Mouse (Mus musculus): ENCODE results near the gene Evx2.

The Evx2 gene

DNA sequence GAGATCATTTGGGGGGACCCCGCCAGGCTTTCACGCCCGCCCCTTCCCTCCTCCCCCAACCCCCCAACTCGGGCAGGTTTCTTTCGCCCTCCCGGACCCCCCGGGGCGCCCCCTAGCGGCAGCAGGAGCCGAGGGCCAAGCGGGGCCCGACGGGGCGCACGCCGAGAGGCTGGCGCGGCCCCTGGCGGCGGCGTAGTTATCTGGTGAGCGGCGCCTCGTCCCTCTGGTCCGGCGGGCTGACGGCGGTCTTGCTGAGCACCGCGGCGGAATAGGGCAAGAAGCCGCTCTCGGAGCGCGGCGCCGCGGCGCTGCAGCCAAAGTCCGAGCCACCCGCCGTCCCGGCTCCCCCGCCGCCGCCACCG is 4.0 kb downstream of the Evx2 start:
- in situ Hi-C loops (cut with MboI; ENCODE audit: unreplicated experiment in 2 of 2): loop anchor here in 1 of 2 experiments (25.0 kb wide), 1 partner anchor 1368 kb away; no protein-coding TSS in a partner anchor

DNA sequence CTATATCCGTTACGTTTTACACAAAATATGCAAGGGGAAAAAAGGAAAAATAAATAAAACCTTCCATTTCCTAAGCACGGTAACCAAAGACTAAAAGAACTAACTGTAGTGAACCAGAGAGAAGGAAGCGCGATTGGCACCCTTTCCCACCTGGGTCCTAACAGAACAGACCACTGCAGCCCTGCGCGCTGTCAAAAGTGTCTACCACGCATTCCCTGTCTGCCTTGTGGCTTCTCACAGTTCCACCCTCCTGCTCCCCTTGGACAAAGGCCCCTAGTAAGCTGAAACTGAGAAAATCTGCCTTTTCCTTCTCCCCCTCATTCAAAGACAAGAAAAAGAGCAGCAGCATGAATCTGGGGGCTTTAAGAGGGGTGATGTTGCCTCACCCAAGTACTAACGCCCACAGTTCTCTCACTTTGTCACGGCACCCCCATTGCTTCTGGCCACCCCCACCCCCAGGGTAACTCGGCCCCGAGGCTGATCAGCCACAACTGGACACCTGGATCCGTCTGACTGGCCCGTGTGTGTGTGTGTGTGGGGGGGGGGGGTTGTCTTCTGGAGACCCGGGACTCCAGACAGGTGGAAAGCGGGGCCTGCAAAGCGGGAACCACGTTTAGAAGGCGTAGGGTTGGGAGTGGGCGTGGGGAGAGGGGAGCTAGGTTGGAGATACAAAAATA is 4.5 kb downstream of the Evx2 start:
- in situ Hi-C loops (cut with MboI; ENCODE audit: unreplicated experiment in 2 of 2): loop anchor here in 1 of 2 experiments (25.0 kb wide), 1 partner anchor 1368 kb away; no protein-coding TSS in a partner anchor

DNA sequence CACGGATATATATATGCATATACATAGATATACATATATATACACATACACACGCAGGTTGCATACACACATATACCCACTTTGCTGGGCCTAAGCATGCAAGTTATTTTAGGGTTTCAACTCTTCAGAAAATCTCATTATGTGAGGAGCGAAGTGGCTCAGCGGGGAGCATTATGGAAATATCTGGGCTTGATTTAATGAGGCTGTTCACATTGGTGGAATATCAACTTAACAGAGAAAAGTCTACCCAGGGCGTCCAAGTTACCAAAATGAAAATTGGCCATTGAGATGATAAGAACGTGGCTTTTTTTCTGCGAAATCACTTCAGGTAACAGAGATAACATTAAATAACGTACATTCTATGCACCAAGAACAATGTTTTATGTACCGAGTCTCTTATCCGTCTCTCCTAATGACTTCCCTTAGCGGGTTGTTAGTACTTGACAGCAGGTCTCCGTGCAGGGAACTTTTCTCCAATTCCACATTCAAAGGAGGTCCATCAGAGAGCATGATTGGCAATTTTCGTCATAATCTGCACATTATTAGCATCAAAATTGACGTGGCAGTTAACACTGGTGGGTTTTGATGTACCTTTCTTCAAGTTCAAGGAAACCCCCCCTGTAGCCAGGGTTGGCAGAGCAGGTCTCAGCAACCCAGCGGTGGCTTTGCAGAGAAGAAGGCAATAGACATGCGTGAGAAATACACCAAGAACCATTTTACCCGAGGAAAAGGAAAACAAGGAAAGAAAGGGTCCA is 5.4 kb downstream of the Evx2 start:
- in situ Hi-C loops (cut with MboI; ENCODE audit: unreplicated experiment in 2 of 2): loop anchor here in 1 of 2 experiments (25.0 kb wide), 1 partner anchor 1367 kb away; no protein-coding TSS in a partner anchor

DNA sequence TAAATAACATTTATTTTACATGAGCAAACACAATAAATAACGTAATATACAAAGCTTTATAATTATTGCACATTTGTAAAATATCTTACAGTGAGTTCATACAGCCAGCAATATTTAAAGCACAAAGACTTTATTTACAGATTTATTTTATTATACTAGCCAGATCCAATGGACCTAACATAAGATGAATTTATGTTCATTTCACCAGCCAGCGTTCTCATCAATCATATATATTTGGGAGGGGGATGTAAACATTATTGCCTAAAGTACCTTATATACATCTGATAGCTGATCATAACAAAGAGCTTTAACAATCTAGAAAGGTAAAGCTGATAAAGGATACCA is 6.4 kb downstream of the Evx2 start:
- in situ Hi-C loops (cut with MboI; ENCODE audit: unreplicated experiment in 2 of 2): loop anchor here in 1 of 2 experiments (25.0 kb wide), 1 partner anchor 1366 kb away; no protein-coding TSS in a partner anchor

DNA sequence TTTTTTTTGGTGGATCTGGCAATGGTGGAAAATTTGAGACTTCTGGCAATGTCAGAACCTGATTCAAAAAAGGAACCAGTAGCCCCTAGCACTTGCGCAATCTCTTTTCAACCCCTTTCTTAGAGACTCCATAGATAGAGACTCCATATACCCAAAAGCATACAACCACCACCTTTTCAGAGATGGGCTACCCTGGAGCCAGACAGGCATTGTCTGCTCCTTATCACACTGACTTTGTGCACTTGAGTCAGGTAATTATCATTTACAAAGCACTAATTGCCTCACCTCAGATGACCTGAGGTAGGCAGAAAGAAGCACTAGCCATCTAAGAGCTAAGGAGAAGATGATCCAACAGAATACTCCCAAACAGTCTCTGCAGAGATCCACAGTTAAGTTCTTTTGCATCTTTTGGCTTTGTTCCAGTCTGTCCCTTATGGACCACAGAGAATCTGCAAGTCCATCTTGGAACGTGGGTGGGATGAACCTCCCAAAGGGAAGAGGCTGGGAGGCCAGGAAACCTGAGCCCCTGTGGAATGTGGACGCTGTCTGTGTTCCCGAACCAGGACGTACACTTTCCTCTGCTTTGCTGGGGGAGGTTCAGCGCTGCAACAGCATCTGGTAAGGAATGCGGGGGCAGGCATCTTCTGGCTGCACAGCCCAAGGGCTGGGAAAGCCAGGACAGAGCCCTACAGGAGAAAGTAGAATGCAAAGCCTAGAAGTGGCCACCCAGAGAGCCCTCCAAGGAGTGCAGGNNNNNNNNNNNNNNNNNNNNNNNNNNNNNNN is 12.1 kb downstream of the Evx2 start:
- in situ Hi-C loops (cut with MboI; ENCODE audit: unreplicated experiment in 2 of 2): no loop called here

DNA sequence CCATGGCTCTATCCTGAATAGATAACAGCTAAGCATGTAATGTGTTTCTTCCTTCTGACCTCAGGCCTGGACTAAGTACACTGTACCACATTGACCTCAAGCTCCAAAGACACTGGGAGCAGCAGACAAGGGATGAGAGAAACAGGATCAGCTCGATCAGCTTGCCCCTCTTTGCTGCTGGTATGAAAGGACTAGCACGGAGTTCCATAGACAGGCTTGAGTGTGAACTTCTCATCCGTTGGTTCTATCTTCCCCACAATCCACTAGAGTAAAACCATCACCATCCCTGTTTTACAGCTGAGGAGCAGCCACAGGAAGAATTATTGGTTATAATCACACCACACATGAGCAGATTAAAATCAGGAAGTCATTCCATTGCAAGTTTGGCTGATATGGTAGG is 13.7 kb downstream of the Evx2 start:
- in situ Hi-C loops (cut with MboI; ENCODE audit: unreplicated experiment in 2 of 2): no loop called here

DNA sequence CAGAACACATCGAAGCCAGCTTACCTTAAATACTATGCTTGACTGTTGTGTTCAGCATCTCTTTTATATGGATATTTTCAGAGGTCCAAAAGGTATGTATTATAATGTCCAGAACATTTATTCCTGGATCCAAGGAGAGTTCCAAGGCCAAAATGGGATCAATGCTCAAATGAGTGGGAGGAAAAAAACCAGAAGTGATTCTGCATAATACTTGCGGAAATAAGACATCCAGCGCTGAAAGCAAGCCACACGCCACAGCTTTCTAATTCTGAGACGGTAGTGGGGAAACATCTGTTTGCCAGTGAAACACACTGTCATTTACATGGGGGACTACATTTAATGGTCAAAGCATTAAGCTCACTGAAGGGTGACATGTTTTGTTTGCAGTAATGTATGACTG is 16.9 kb downstream of the Evx2 start:
- in situ Hi-C loops (cut with MboI; ENCODE audit: unreplicated experiment in 2 of 2): no loop called here

DNA sequence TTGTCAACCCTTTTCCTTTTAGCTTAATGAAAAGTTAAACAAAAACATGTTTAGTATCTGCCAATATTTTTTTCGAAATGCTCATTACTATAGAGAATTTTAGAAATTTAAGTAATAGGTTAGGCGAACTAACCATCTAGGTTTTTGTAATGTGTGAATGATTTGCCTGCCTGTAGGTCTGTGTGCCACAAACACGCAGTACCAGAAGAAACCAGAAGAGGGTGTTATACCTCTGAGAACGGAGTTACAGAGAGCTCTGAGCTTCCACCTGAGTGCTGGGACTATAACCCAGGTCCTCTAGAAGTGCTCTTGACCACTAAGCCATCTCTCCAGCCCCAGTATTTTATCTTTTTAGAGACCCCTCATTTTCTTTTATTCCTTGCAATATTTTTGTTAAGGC is 23.9 kb downstream of the Evx2 start:
- in situ Hi-C loops (cut with MboI; ENCODE audit: unreplicated experiment in 2 of 2): no loop called here

DNA sequence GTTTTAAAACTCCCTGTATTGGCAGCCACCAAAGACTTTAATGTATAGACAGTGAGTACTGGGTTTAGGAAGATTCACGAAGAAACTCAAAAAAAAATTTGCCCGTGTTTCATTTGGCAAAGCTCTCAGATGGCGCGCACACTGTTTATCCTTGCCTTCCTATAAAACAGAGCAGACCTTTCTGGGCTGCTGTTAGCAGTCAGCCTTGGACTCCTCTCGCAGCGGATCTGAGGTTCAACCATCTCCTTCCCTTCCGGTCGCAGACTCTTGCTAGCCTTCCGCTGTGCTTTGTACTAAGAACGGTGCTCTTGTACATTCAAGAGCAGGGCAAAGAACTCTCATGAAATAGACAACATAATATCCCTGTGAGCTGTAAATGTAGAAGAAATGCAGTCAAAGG is 39.0 kb downstream of the Evx2 start:
- in situ Hi-C loops (cut with MboI; ENCODE audit: unreplicated experiment in 2 of 2): no loop called here

DNA sequence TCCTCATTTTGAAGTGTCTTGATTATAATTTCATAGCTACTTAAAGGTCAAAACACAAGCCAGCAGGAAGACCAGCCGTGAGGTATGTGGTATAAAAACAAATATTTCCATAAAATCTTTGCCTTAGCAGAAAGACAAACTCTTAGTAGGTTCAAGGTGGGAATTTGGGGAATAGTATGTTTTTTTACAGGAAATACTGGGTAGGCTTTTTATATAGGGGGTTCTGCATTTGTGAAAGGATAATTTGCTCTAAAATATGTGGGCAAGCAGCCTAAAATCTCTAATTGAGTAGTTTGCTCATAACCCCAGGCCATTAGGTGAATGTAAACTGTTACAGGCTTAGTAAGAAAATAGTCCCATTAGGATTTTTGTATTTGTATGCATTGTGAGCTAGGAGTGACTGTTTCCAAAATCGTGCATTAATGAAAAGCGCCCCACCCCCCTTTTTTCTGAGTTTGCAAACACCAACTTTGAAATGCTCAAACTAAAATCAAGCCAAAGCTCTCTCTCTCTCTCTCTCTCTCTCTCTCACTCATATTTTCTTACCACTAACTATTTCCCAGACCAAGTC is 39.6 kb downstream of the Evx2 start:
- in situ Hi-C loops (cut with MboI; ENCODE audit: unreplicated experiment in 2 of 2): no loop called here

DNA sequence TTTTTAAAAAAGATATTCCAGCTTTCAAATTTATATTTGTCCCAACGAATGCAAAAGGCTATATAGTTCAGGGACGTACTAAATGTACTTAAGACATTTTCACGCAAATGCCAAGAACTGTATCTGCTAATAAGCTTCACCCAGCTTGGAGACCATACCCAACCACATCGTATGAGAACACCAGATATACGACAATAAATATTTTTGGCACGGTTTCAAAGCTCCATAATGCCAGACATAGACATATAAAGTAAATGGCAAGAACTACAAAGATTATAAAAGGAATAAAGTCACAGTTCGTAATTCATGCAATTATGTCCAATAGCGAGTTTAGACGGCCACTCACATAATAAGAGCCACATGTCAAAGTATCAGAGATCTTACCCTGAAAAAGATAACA is 41.7 kb downstream of the Evx2 start:
- in situ Hi-C loops (cut with MboI; ENCODE audit: unreplicated experiment in 2 of 2): no loop called here

DNA sequence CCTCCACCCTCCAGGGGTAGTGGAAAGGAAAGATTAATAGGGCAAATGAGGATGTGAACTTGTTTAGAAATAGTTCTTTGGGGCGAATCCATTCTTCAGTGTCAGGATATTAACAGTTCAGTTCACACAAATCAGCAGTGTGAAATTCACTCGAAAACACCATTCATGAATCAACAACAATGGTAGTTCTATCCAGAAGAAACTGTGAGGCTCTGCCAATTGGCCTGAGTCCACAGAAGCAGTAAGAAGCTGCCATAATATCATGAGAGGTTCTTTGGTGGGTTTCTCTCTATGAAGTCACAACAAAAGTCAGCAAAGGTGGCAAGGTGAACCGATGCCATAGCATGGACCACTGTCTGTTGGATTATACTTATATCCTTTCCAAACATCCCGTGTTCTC is 48.0 kb downstream of the Evx2 start:
- in situ Hi-C loops (cut with MboI; ENCODE audit: unreplicated experiment in 2 of 2): no loop called here

DNA sequence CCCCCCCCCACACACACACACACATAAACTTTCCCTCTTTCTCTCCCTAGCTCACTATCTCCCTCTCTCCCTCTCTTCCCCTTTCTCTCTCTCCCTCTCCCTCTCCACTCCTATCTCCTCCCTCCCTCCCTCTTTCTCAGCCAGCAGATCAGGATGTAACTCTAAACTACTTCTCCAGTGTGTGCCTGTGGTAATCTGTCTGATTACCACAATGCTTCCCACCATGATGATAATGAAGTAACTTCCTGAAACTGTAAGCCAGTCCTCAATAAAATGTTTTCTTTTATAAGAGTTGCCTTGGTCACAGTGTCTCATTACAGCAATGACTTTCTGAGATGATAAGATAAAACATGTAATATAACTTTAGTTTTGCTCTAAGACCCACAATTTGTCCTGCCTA is 50.0 kb downstream of the Evx2 start:
- in situ Hi-C loops (cut with MboI; ENCODE audit: unreplicated experiment in 2 of 2): no loop called here

DNA sequence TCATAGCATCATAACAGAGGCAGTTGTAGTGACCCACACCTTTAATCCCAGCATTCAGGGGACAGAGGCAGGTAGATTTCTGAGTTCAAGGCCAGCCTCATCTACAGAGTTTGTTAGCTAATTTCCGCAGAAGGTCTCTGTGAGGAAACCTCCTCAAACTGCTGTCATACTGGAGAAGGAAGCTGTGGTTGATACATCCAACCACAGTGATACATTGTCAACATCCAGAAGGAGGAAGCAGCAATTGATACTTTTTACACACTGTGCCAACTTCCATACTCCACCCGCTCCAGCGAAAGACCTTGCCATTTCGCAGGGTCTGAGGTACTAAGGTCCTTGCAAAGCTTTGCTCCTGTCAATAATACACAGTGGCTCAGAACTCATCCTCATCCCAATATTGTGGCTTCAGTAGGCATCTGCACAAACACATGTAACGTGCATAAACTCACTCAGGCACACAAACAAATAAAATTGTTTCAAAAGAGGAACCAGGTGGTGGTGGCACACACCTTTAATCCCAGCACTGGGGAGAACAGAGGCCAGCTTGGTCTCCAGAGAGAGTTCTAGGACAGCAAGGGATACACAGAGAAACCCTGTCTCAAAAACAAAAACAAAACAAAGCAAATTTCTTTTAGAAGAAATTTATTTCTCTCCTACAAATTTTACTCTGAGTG is 53.1 kb downstream of the Evx2 start:
- in situ Hi-C loops (cut with MboI; ENCODE audit: unreplicated experiment in 2 of 2): no loop called here

DNA sequence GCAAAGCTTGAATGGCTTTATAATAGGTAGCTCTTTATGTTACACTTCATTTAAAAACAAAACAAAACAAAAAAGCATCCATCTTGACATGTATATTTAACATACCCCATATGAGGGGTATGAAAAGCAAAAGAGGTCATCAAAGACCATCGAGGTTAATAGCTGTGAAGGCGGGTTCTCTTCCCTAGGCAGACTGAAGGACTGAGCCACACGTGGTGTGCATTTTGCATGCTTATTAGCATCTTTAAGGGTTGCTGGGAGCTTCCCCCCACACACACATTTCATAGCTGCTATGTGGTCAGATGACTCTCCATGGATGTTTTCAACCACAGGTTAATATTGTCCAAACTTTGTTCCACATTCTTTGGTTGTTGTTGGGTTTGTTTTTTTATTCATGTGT is 55.3 kb downstream of the Evx2 start:
- in situ Hi-C loops (cut with MboI; ENCODE audit: unreplicated experiment in 2 of 2): no loop called here
